Mouse (Mus musculus) lung, postnatal 0 days (tissue): ENCODE measurements around the gene Uba3.

ENCODE experiments used
- CTCF ChIP-seq: IDR thresholded peaks from 2 replicates; pipeline ENCODE4 v1.5.1; 2016; ENCODE audit warnings: antibody characterized with exemption, mild to moderate bottlenecking
- EP300 ChIP-seq: IDR thresholded peaks from 2 replicates; pipeline ENCODE4 v1.6.1; 2016; ENCODE audit warnings: antibody characterized with exemption, mild to moderate bottlenecking, control low read depth

DNA sequence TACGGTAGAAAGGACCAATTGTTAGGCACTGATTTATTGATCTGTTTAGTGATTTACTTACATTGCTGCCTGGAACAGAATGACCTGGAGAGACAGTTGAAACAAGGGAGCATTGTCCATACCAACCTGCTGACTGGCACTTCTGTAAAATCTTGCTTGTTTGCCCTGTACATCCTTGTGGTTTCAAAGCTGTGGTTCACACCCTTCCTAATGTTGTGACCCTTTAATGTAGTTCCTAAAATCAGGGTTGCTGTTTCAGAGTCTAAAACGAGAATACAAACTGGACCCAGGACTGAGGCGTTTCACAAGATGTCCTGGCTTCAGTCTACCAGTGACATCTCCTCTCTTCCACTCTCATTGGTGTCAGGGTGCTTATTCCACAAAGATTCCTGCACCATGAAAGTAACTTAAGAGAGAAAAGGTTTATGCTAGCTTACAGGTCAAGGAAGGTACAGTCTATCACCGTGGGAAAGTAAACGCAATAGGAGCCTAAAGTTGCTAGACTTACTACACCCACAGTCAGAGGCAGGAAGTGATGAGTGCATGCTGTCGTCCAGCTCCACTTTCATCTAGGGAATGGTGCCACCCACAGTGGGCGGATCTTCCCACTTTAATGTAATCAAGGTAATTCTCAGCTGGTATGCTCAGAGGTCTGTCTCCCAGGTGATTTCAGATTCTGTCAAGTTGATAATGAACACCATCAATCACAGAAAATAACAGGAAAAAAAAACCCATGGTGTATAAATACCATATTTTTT lies 29.6 kb upstream of the Uba3 start:
- TF ChIP-seq CTCF (no peak), EP300 (no peak)
